Mouse (Mus musculus) hindbrain, embryonic 11.5 days (tissue): ENCODE measurements around the gene Lypla2. TPM values are rescaled to one million over a fixed set of nuclear protein-coding genes. Genes with fewer than 3 reads are reported as not detected.
"Not testable (repeated sequence)": the region's sequence is repeated elsewhere in the genome, so short reads cannot be mapped to it uniquely, and the experiment has no call there.

ENCODE experiments used
- ATAC-seq: fragments of 200-750 bp; cut with Nextera tagmentation; 2 replicates; pipeline ENCODE4 v1.8.0; 2017; ENCODE audit warnings: mild to moderate bottlenecking, moderate TSS enrichment, moderate library complexity; ENCODE audit not compliant: low FRiP score
- DNase-seq: peaks from one replicate; pipeline ENCODE4 v3.0.0-alpha.2; 2015; ENCODE audit warnings: low spot score
- H3K27ac ChIP-seq: fragments of 300-500 bp; sonication (generic); 2 replicates; pipeline ENCODE4 v1.5.1; 2014; ENCODE audit warnings: mild to moderate bottlenecking, low read depth, low read length
- H3K27me3 ChIP-seq: fragments of 300-500 bp; sonication (generic); 2 replicates; pipeline ENCODE4 v1.6.1; 2014; ENCODE audit warnings: mild to moderate bottlenecking, low read length, moderate library complexity, mixed read lengths; ENCODE audit not compliant: control insufficient read depth, insufficient read depth
- H3K36me3 ChIP-seq: fragments of 300-500 bp; sonication (generic); 2 replicates; pipeline ENCODE4 v1.6.1; 2014; ENCODE audit warnings: mild to moderate bottlenecking, low read length, moderate library complexity, mixed read lengths; ENCODE audit not compliant: control insufficient read depth, insufficient read depth
- H3K4me1 ChIP-seq: fragments of 300-500 bp; sonication (generic); replicated peaks from 2 replicates; pipeline ENCODE4 v1.6.1; 2014; ENCODE audit warnings: low read length, mixed read lengths; ENCODE audit not compliant: control insufficient read depth, insufficient read depth
- H3K4me2 ChIP-seq: fragments of 300-500 bp; sonication (generic); replicated peaks from 2 replicates; pipeline ENCODE4 v1.6.1; 2014; ENCODE audit warnings: mild to moderate bottlenecking, low read depth, low read length
- H3K4me3 ChIP-seq: fragments of 300-500 bp; sonication (generic); 2 replicates; pipeline ENCODE4 v1.5.1; 2014; ENCODE audit warnings: low read depth, low read length
- H3K9ac ChIP-seq: fragments of 300-500 bp; sonication (generic); 2 replicates; pipeline ENCODE4 v1.6.1; 2014; ENCODE audit warnings: low read depth, low read length
- H3K9me3 ChIP-seq: fragments of 300-500 bp; sonication (generic); 2 replicates; pipeline ENCODE4 v1.6.1; 2016; ENCODE audit warnings: low read length; ENCODE audit not compliant: control insufficient read depth
- WGBS: fragments of 180-500 bp; shearing (Covaris S2); extraction: QIAGEN DNeasy Blood & Tissue Kit; methylation state at CpG from one replicate; pipeline ENCODE4 v1.1.7; 2014; 5-methylcytosine and 5-hydroxymethylcytosine counted together
- polyA plus RNA-seq: library from polyadenylated mRNA; unstranded; fragments of >200 nt; fragmentation: Nextera tagmentation; extraction: Ambion mirVana; gene quantifications from 2 replicates; pipeline ENCODE4 v1.2.1, GENCODE M21; 2014

Gene Lypla2
- polyA plus RNA-seq, 1 experiment from 2014 or later = 143 TPM

- Histone ChIP-seq H3K27me3 (no peaks in the 10 kb centered on the region), H3K4me3 (no peak overlapping the region), H3K36me3 (no peaks in the 10 kb centered on the region; the same call in 1 of the 2 replicates), H3K4me2 (no peak overlapping the region), H3K9ac (no peak overlapping the region), H3K4me1 (no peaks in the 10 kb centered on the region; the same call in 1 of the 2 replicates), H3K27ac (no peak overlapping the region), H3K9me3 (no peaks in the 10 kb centered on the region)
- 89% methylated on average over 10 of the region's 10 CpGs for WGBS
- no peak for DNase-seq
- no peak for ATAC-seq
Observed at GRCm38 (mm10) chr4:135949475-135949874, 23.0 kb downstream of the Lypla2 start.

GRCm38 (mm10) chr4:135948142-135948541 is 24.3 kb downstream of the Lypla2 start:
- no peak overlapping the region for H3K4me3 ChIP-seq
- H3K9ac ChIP-seq = no peak overlapping the region
- H3K27me3 ChIP-seq = no peaks in the 10 kb centered on the region
- no peaks in the 10 kb centered on the region for H3K9me3 ChIP-seq
- DNase-seq (no peak), ATAC-seq (no peak)
- no peak overlapping the region for H3K4me2 ChIP-seq
- H3K27ac ChIP-seq = no peak overlapping the region
- no peaks in the 10 kb centered on the region; the same call in 1 of the 2 replicates for H3K4me1 ChIP-seq
- WGBS = 87% methylated on average over 8 of the region's 8 CpGs
- no peaks in the 10 kb centered on the region; the same call in 1 of the 2 replicates for H3K36me3 ChIP-seq

DNA sequence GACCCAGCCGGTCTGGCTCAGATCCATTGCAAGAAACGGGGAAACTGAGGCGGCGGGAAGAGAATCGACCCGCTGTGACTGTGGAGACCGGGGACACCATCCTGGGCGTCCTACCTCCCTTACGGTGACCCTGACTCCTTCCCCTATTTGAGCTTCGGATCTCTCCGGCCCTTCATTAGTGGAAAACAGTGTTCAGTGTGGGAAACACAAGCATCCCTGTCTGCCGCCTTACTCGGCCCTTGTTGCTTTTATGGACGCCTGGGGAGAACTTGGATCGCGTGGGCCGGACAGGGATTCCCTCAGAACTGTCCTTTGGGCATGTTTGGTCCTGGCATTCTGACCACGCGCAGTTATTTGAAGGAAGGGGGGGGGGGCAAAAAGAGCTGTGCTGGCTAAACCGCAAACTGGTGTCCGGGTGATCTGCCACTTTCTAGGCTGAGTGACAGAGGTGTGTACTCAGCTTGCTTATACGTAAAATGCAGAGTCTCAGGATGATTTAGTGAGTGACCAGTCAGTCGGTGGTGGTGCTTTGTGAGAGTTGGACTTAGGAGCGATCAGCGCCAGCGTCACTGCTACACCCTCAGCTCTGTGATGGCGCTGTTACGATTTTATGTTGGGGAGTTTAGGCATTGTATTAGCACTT is 25.6 kb downstream of the Lypla2 start:
- DNase-seq (peak; percentile 46), ATAC-seq (no peak; the same call in 1 of the 2 replicates)
- H3K4me3 ChIP-seq = peak overlapping the region; percentile 85
- no peaks in the 10 kb centered on the region; the same call in 1 of the 2 replicates for H3K4me1 ChIP-seq
- no peaks in the 10 kb centered on the region for H3K36me3 ChIP-seq
- H3K9ac ChIP-seq = peak overlapping the region; percentile 81
- peak overlapping the region; percentile 85 for H3K4me2 ChIP-seq
- no peaks in the 10 kb centered on the region for H3K9me3 ChIP-seq
- H3K27ac ChIP-seq = no peak overlapping the region
- 2% methylated on average over 28 of the region's 28 CpGs for WGBS
- H3K27me3 ChIP-seq = no peaks in the 10 kb centered on the region

DNA sequence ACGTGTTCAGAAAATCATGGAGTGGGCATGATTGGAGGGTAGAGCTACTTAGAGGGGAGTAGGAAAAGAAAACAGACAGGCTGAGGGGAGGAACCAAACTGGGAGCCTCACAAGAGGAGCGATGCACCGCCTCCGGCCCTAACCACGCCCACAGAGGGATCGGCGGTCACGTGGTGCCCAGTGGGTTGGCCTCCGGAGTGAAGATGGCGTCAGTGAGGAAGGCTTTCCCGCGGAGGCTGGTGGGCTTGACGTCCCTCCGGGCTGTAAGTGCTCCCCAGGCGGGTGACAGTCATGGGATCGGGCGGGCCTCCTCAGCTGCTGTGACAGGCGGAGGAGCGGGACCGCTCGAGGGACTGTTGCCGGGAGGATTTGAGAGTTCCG is 26.2 kb downstream of the Lypla2 start, which contains the start of gene Hmgcl:
Gene Hmgcl (plus strand): TSS at position 171 of the 381 bp plus-strand sequence.
- peak; percentile 96 for DNase-seq
- H3K4me1 ChIP-seq = no peaks in the 10 kb centered on the region; the same call in 1 of the 2 replicates
- peak; percentile 94 for ATAC-seq
- peak within 1 kb of the TSS; percentile 81 for H3K9ac ChIP-seq
- no peaks in the 10 kb centered on the region for H3K9me3 ChIP-seq
- no peaks in the 10 kb centered on the region for H3K27me3 ChIP-seq
- H3K36me3 ChIP-seq = no peaks in the 10 kb centered on the region
- H3K27ac ChIP-seq = no peak within 1 kb of the TSS
- H3K4me3 ChIP-seq = peak within 1 kb of the TSS; percentile 85
- peak within 1 kb of the TSS; percentile 85 for H3K4me2 ChIP-seq
- 0% methylated on average over 23 of the region's 23 CpGs for WGBS

DNA sequence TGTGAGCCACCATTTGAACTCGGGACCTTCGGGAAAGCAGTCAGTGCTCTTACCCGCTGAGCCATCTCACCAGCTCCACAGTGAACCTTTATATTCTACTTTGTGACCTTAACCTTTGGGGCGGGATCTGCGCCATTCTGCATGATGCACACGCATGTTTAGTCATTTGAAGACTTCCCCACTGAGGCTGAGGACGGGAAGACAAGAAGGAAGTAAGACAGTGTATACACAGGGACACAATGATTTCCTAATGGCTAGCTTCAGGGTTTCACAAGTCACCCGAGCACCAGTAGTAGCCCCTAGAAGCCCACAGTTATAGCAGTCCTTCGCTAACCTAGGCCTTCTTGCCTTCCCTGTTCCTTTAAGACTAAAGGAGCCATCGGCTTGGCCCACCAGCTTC is 26.7 kb downstream of the Lypla2 start:
- Histone ChIP-seq H3K4me2 (peak overlapping the region; percentile 85), H3K27ac (no peak overlapping the region), H3K27me3 (no peaks in the 10 kb centered on the region), H3K9me3 (no peaks in the 10 kb centered on the region), H3K36me3 (no peaks in the 10 kb centered on the region), H3K4me1 (no peaks in the 10 kb centered on the region; the same call in 1 of the 2 replicates), H3K9ac (peak overlapping the region; percentile 81; the same call in 1 of the 2 replicates), H3K4me3 (0 out of 2 replicates have a peak overlapping the region, but pooled peaks have one; percentile 85)
- ATAC-seq (peak; percentile 6; the same call in 1 of the 2 replicates), DNase-seq (no peak)
- 70% methylated on average over 10 of the region's 10 CpGs for WGBS

DNA sequence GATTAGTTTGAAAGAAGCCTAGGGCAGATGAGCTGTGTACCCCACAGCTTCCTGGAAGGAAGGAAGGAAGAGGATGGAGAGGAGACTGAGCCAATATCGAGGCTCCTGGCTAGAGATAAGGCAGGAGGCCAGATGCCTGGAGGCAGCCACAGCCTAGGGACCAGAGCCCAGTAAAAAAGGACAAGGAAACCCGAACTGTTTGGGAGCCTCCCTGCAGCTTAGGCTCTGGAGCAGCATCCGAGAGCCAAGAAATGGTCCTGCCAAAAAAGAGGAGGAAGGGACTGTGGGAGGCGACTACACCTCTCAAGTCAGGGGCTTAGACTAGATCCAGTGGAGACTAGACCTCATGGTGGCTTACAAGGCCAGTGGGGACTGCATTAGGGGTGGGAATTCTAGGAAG is 29.0 kb downstream of the Lypla2 start:
- no peak overlapping the region for H3K27ac ChIP-seq
- ATAC-seq (no peak), DNase-seq (no peak)

DNA sequence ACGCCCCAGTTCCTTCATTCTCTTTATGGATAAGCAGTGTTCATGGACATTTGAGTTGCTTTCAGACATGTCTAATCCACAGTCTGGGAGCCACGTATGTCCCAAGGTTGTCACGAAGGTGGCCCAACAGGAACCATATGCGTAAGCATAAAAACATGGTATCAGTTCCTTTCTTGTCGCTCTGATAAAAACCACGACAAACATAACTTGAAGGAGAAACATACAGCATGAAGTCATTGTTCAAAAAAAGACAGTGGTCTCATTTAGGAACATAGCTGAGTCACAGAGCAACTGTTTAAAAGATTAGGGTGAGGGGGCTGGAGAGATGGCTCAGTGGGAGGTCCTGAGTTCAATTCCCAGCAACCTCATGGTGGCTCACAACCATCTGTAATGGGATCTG is 30.2 kb downstream of the Lypla2 start:
- WGBS = 91% methylated on average over 6 of the region's 6 CpGs
- no peak for ATAC-seq
- H3K4me3 ChIP-seq = no peak overlapping the region

More for the DNA sequence above, 29.0 kb downstream of the Lypla2 start:
- Histone ChIP-seq H3K4me2 (no peak overlapping the region), H3K4me1 (no peaks in the 10 kb centered on the region; the same call in 1 of the 2 replicates), H3K9me3 (no peaks in the 10 kb centered on the region), H3K36me3 (no peaks in the 10 kb centered on the region), H3K9ac (no peak overlapping the region), H3K27me3 (no peaks in the 10 kb centered on the region), H3K4me3 (no peak overlapping the region)
- 63% methylated on average over 4 of the region's 4 CpGs for WGBS

GRCm38 (mm10) chr4:135941026-135941425 is 31.4 kb downstream of the Lypla2 start:
- H3K4me2 ChIP-seq, H3K27ac ChIP-seq, H3K9ac ChIP-seq, H3K4me1 ChIP-seq, H3K36me3 ChIP-seq, DNase-seq, H3K27me3 ChIP-seq, H3K4me3 ChIP-seq, H3K9me3 ChIP-seq, ATAC-seq: not testable (repeated sequence)
- 83% methylated on average over 8 of the region's 8 CpGs for WGBS

More for the DNA sequence above, 30.2 kb downstream of the Lypla2 start:
- Histone ChIP-seq H3K9ac (no peak overlapping the region), H3K4me1 (no peaks in the 10 kb centered on the region; the same call in 1 of the 2 replicates), H3K4me2 (no peak overlapping the region), H3K27ac (no peak overlapping the region), H3K9me3 (no peaks in the 10 kb centered on the region), H3K36me3 (no peaks in the 10 kb centered on the region), H3K27me3 (no peaks in the 10 kb centered on the region)
- DNase-seq = no peak

DNA sequence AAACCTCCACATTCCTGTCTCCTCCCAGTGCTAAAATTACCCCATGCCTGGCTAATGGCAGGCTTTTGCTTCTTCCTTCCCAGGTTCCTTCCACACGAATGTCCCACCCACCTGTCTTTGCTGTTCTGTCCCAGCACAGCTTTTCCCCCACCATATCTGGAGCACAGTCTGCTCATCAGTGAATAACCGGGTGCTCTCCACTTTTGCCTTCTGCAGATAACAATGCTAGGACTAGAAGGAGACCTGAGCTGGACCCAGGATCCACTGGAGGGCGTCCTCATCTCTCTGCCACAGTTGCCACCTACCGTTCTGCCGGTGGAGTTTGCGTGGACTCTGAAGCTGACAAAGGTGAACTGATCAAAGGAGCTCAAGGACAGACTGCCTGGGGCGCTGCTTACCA is 33.6 kb downstream of the Lypla2 start:
- ATAC-seq (no peak), DNase-seq (no peak)
- no peak overlapping the region for H3K27ac ChIP-seq
- no peaks in the 10 kb centered on the region for H3K27me3 ChIP-seq
- no peak overlapping the region for H3K9ac ChIP-seq
- H3K4me2 ChIP-seq = no peak overlapping the region
- H3K36me3 ChIP-seq = no peaks in the 10 kb centered on the region
- H3K4me1 ChIP-seq = no peaks in the 10 kb centered on the region
- WGBS = 86% methylated on average over 7 of the region's 7 CpGs
- no peak overlapping the region for H3K4me3 ChIP-seq
- no peaks in the 10 kb centered on the region for H3K9me3 ChIP-seq
